Mouse (Mus musculus) heart, adult 2 months (tissue): ENCODE data around the gene Tysnd1. TPM values are rescaled to one million over a fixed set of nuclear protein-coding genes. Genes with fewer than 3 reads are reported as not detected.

Experiments
- DNase-seq, 2 experiments: peaks; one replicate each; pipeline ENCODE4 v3.0.0; 2021
- H3K27ac ChIP-seq: fragments of 200-600 bp; 2 replicates; pipeline ENCODE4 v1.8.1; 2022
- H3K27me3 ChIP-seq: fragments of 200-500 bp; 2 replicates; pipeline ENCODE4 v1.6.1; 2012; ENCODE audit warnings: mild to moderate bottlenecking, low read length, inconsistent platforms, mixed read lengths; ENCODE audit not compliant: control insufficient read depth, insufficient read depth
- H3K36me3 ChIP-seq: fragments of 200-500 bp; 2 replicates; pipeline ENCODE4 v1.6.1; 2012; ENCODE audit warnings: low read length, inconsistent platforms; ENCODE audit not compliant: control insufficient read depth, insufficient read depth
- H3K4me1 ChIP-seq: fragments of 200-500 bp; 2 replicates; pipeline ENCODE4 v1.6.1; 2011; ENCODE audit warnings: low read length; ENCODE audit not compliant: control insufficient read depth, insufficient read depth
- H3K4me3 ChIP-seq: fragments of 200-600 bp; 2 replicates; pipeline ENCODE4 v1.8.1; 2022
- H3K79me2 ChIP-seq: fragments of 200-500 bp; replicated peaks from 2 replicates; pipeline ENCODE4 v1.6.1; 2012; ENCODE audit warnings: mild to moderate bottlenecking, inconsistent platforms, low read length, moderate library complexity, mixed read lengths; ENCODE audit not compliant: control insufficient read depth, insufficient read depth
- H3K9ac ChIP-seq: fragments of 200-500 bp; 2 replicates; pipeline ENCODE4 v1.6.1; 2012; ENCODE audit warnings: low read depth, mild to moderate bottlenecking, control low read depth, inconsistent platforms, low read length, mixed read lengths
- CTCF ChIP-seq: fragments of 200-600 bp; IDR thresholded peaks from 2 replicates; pipeline ENCODE4 v1.8.1; 2022; ENCODE audit warnings: antibody characterized with exemption, mild to moderate bottlenecking, moderate library complexity
- EP300 ChIP-seq: fragments of 200-500 bp; IDR thresholded peaks from 2 replicates; pipeline ENCODE4 v1.6.1; 2011; ENCODE audit warnings: low read depth, low read length, control low read depth; ENCODE audit not compliant: insufficient read depth
- POLR2A ChIP-seq: fragments of 200-500 bp; IDR thresholded peaks from 2 replicates; pipeline ENCODE4 v1.6.1; 2011; ENCODE audit warnings: mild to moderate bottlenecking, low read depth, low read length, control low read depth; ENCODE audit not compliant: insufficient read depth
- WGBS: fragments of 180-500 bp; shearing (Covaris S2); methylation state at CpG from one replicate; pipeline ENCODE4 v1.1.7; 2018; 5-methylcytosine and 5-hydroxymethylcytosine counted together
- intact Hi-C: fragments of 180-260 bp; cut with DNase I; formaldehyde crosslinking; loops from one replicate; pipeline ENCODE4 v1.15.1; 2025
- polyA plus RNA-seq: library from polyadenylated mRNA; depleted of rRNA; stranded (reverse); fragments of >200 nt; gene quantifications from 2 replicates; pipeline ENCODE4 v1.2.3, GENCODE M21; 2012
- total RNA-seq, 2 experiments: library from RNA; stranded (reverse); gene quantifications; 2 replicates each; pipeline ENCODE4 v1.2.3; 2021

The Tysnd1 gene
- total and polyA plus RNA-seq, 3 experiments, result 20.2 to 27.2 (median 22.3) TPM

DNA sequence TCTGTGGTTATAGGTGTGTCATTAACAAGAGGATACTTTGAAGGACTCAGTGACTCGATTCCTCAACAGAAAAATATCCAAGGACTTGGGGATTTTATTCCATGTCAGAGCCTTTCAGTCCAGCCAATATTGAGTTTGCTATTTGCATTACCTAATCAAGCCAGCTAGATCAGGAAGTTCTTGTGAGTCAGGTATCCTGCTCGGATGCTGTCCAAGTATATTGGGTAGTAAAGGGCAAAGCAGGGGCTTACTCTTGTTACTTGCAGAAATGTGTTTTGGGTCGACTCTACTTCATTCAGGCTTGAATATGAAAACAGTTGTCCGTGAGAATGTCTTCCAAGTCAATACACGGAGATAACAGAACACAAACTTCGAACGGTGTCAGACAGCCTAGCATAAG is 40.6 kb upstream of the Tysnd1 start:
- WGBS, result 56% methylated on average over 7 of the region's 7 CpGs
- no peak for DNase-seq
- Histone ChIP-seq H3K27ac (peak overlapping the region; percentile 26; the same call in 1 of the 2 replicates), H3K27me3 (no peaks in the 10 kb centered on the region), H3K79me2 (no peaks in the 10 kb centered on the region), H3K36me3 (peaks cover 5% of the 10 kb centered on the region), H3K4me1 (peaks cover 4% of the 10 kb centered on the region), H3K4me3 (0 out of 2 replicates have a peak overlapping the region, but pooled peaks have one; percentile 12), H3K9ac (no peak overlapping the region)
- intact Hi-C loops, result loop anchor here (5.0 kb wide), 1 partner anchor 457 kb away; no protein-coding TSS in a partner anchor
- no peak for TF ChIP-seq CTCF
- TF ChIP-seq EP300, result no peak
- TF ChIP-seq POLR2A, result no peak

DNA sequence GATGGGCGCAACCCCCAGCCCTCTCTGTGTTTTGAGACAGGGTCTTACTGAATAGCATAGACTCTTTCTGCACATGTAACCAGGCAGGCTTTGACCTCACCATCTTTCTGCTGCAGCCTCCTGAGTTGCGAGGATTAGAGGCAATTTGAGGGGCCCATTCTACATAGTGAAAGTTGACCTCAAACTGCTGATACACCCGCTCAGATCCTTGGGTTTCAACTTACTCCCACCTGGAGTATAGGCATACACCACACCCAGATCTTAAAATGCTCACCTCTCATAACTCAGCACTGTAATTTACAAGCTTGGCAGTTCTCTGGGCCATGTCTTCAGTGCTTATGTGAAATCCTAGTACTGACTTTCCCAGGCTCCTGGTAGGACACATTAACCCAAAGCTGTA is 40.1 kb upstream of the Tysnd1 start:
- no peak overlapping the region for H3K4me3 ChIP-seq
- intact Hi-C loops, result loop anchor here (5.0 kb wide), 1 partner anchor 458 kb away; no protein-coding TSS in a partner anchor
- H3K9ac ChIP-seq, result no peak overlapping the region

DNA sequence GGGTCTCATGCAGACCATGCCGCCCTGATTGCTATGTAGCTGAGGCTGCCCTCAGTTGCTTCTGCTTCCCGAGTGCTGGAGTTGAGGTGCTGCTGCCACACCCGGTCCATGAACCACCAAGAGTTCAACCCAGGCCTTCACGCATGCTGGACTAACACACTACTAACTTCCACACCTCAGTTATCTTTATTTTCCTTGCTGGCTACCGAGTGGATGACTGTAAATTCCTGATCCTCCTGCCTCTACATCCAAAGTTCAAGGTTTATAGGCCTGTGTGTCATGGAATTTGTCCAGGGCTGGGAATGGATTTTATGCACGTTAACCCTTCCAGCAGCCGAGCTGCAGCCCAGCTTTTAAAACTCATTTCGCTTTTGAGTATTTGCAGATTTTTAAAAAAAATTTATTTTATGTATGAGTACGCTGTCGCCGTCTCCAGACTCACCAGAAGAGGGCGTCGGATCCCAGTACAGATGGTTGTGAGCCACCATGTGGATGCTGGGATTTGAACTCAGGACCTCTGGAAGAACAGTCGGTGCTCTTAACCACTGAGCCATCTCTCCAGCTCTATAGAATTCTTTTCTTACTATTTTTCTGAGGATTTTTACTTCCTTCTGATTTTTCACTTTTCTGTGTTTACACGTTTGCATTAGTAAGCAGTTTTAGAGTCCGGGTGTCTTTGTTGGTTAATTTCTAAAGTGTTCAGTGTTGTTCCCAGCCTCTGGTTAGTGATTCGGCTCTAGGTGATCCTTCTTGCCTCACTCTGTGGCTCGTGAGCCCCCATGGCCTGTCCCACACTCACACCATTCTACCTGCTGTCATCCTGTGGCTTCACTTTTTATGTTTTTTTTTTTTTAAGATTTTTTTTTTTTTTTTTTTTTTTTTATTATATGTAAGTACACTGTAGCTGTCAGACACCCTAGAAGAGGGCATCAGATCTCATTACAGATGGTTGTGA is 38.1 kb upstream of the Tysnd1 start:
- no peak overlapping the region for H3K27ac ChIP-seq
- no peaks in the 10 kb centered on the region for H3K79me2 ChIP-seq
- no peak for DNase-seq
- intact Hi-C loops, result loop anchor here (5.0 kb wide), 1 partner anchor 460 kb away; no protein-coding TSS in a partner anchor
- no peak overlapping the region for H3K9ac ChIP-seq
- WGBS, result 88% methylated on average over 18 of the region's 18 CpGs
- peaks cover 5% of the 10 kb centered on the region for H3K36me3 ChIP-seq
- no peak overlapping the region for H3K4me3 ChIP-seq
- H3K4me1 ChIP-seq, result peaks cover 4% of the 10 kb centered on the region
- no peaks in the 10 kb centered on the region for H3K27me3 ChIP-seq
- TF ChIP-seq CTCF (peak; percentile 54), POLR2A (no peak)

More for the DNA sequence above, 40.1 kb upstream of the Tysnd1 start:
- H3K27me3 ChIP-seq, result no peaks in the 10 kb centered on the region
- 78% methylated on average over 3 of the region's 3 CpGs for WGBS
- DNase-seq, result no peak
- H3K79me2 ChIP-seq, result no peaks in the 10 kb centered on the region
- H3K27ac ChIP-seq, result peak overlapping the region; percentile 26; the same call in 1 of the 2 replicates
- TF ChIP-seq EP300 (no peak), CTCF (no peak), POLR2A (no peak)
- H3K4me1 ChIP-seq, result peaks cover 4% of the 10 kb centered on the region
- peaks cover 5% of the 10 kb centered on the region for H3K36me3 ChIP-seq

DNA sequence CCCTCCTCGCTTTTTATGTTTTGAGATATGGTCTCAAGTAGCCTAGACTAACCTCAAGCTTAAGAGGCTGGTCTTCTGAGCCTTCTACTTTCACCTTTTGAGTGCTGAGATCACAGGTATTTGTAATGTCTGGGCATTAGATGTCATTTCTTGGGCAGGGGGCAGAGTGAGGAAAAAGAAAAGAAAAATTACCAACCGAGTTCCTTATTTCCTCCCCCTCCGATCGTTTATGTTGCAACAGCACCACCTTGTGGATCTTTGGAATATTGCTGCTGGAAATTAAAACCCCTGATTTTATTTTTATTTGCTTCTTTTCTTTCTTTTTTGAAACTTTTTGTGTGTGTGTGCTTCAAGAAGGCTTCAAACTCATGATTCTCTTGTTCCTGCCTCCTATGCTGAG is 37.3 kb upstream of the Tysnd1 start:
- peaks cover 5% of the 10 kb centered on the region for H3K36me3 ChIP-seq
- H3K4me1 ChIP-seq, result peaks cover 4% of the 10 kb centered on the region
- no peaks in the 10 kb centered on the region for H3K79me2 ChIP-seq
- no peak for DNase-seq
- TF ChIP-seq CTCF, result peak; percentile 84
- TF ChIP-seq EP300, result no peak
- no peak for TF ChIP-seq POLR2A
- H3K27ac ChIP-seq, result no peak overlapping the region
- intact Hi-C loops, result loop anchor here (1.0 to 5.0 kb wide), 5 partner anchors 52 to 461 kb away; no protein-coding TSS in a partner anchor
- 26% methylated on average over 4 of the region's 4 CpGs for WGBS
- H3K27me3 ChIP-seq, result no peaks in the 10 kb centered on the region
- H3K9ac ChIP-seq, result peak overlapping the region; percentile 35; the same call in 1 of the 2 replicates
- no peak overlapping the region for H3K4me3 ChIP-seq

DNA sequence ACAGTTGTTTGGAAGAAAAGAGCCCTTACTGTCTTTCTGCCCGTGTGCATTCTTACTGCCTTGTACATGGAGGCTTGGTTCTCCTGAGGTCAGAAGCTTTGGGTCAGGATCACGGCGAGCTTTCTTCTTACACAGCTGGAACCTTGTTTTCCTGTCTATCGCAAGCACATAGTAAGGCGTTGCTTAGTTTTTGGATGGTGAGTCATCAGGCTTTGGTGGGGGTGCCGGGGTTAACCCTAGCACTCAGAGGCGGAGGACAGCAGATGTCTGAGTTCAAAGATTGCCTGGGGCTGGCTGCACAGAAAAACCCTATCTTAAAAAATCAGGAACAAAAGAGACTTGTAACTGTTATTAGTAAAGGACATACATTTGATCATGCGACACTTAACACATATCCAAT is 33.4 kb upstream of the Tysnd1 start:
- Histone ChIP-seq H3K9ac (no peak overlapping the region), H3K4me1 (no peaks in the 10 kb centered on the region; the same call in 1 of the 2 replicates), H3K4me3 (no peak overlapping the region), H3K79me2 (no peaks in the 10 kb centered on the region), H3K27me3 (no peaks in the 10 kb centered on the region), H3K36me3 (peaks cover 2% of the 10 kb centered on the region; the same call in 1 of the 2 replicates), H3K27ac (no peak overlapping the region)
- intact Hi-C loops, result no loop called here
- DNase-seq, result peak in 1 of 2 experiments; percentile 28
- WGBS, result 71% methylated on average over 8 of the region's 8 CpGs
- TF ChIP-seq POLR2A (no peak), EP300 (no peak), CTCF (no peak)
